Mouse (Mus musculus) bone marrow, adult 2 months (tissue): ENCODE data around the gene Cemip.

Source experiments
- CTCF ChIP-seq: fragments of 200-500 bp; IDR thresholded peaks from 2 replicates; pipeline ENCODE4 v1.5.1; 2011; ENCODE audit warnings: low read length, control low read depth; ENCODE audit not compliant: control insufficient read depth, insufficient read depth
- POLR2A ChIP-seq: fragments of 200-500 bp; IDR thresholded peaks from 2 replicates; pipeline ENCODE4 v1.6.1; 2011; ENCODE audit warnings: low read depth, mild to moderate bottlenecking, control low read depth, low read length, borderline replicate concordance; ENCODE audit not compliant: control insufficient read depth

DNA sequence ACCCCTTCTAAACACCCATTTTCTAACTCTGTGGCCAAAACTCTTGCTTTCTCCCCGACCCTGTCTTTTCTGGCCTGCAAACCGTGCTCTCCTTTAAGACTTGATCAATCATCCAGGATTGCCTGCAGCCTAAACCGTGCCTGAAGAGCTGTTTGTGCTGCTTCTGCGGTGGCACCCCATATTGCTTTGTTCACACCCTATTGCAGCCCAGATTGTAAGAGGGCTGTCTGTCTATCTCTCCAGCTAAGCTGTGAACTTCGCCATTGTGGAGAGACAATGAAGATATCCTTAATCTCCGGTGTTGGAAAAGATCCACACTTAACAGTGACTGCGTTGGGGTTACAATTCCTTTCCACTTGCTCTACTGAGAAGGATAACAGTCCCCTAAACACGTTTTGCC is 12.0 kb downstream of the Cemip start:
- TF ChIP-seq CTCF (no peak), POLR2A (no peak)
